Mouse (Mus musculus) thymus, adult 18-20 months (tissue): ENCODE results near the gene Lyl1.

ENCODE experiments used
- DNase-seq, 2 experiments: peaks; one replicate each; pipeline ENCODE4 v3.0.0; 2022; ENCODE audit warnings: mixed read lengths in 2 of 2

Lyl1 gene

GRCm38 (mm10) chr8:84742171-84743053 is 41.2 kb downstream of the Lyl1 start:
- no peak for DNase-seq

GRCm38 (mm10) chr8:84743054-84743415 is 41.8 kb downstream of the Lyl1 start:
- DNase-seq, result no peak

- no peak for DNase-seq
Observed at GRCm38 (mm10) chr8:84743517-84744420, 42.5 kb downstream of the Lyl1 start.

GRCm38 (mm10) chr8:84745032-84745925 is 44.0 kb downstream of the Lyl1 start:
- DNase-seq, result no peak

- DNase-seq, result no peak
Observed at GRCm38 (mm10) chr8:84749519-84749918, 48.3 kb downstream of the Lyl1 start.

GRCm38 (mm10) chr8:84752734-84753582 is 51.7 kb downstream of the Lyl1 start:
- DNase-seq, result no peak
